Mouse (Mus musculus): ENCODE results near the gene Camsap1. TPM values are rescaled to one million over a fixed set of nuclear protein-coding genes. Genes with fewer than 3 reads are reported as not detected.

The Camsap1 gene
- polyA plus RNA-seq (2021; fragmentation: Nextera tagmentation) = 9.5 and 40.9 TPM in 2 replicates
- long read RNA-seq, experiment 1, partial matches to known transcripts = 13 of 45 reads
- long read RNA-seq, experiment 1, other reads (novel, unspliced or antisense) = 32 of 45 reads
- long read RNA-seq, experiment 2, partial matches to known transcripts = 7 of 24 reads
- long read RNA-seq, experiment 2, other reads (novel, unspliced or antisense) = 17 of 24 reads

DNA sequence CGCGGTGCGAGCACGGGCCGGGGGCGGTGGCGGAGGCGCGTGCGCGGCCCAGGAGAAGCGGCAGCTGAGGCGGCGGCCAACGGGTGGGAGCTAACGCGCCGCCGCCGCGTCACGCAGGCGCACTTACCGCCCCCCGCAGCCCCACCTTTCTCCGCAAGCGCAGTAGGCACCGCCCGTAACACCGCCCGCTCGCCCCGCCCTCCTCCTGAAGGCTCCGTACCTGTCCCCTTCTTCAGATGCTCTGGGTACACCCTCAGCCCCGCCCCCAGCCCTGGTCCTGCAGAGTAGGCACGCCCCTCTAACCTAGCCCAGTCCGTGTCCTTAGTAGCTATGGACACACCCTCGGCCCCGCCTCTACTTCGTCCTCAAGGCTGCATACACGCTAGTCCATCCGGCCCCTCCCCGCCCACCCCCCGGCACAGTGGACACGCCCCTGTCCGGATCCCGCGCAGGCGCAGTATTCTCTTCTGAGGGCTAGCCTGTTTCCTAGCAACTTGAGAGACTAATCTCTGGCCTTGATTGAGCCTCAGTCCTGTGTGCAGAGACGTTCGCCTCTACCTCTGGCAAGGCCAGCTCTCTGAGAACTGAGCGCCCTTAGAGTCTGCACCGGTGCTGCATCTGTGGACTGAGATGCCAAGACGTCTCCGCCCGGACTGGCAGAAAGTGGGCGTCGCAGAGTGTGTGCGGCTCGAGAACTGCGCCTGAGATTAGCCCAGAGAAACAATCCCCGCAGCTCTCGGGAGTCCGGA lies at the start of gene Camsap1:
Gene Camsap1 (minus strand): TSS at position 124 of the 749 bp plus-strand sequence.

DNA sequence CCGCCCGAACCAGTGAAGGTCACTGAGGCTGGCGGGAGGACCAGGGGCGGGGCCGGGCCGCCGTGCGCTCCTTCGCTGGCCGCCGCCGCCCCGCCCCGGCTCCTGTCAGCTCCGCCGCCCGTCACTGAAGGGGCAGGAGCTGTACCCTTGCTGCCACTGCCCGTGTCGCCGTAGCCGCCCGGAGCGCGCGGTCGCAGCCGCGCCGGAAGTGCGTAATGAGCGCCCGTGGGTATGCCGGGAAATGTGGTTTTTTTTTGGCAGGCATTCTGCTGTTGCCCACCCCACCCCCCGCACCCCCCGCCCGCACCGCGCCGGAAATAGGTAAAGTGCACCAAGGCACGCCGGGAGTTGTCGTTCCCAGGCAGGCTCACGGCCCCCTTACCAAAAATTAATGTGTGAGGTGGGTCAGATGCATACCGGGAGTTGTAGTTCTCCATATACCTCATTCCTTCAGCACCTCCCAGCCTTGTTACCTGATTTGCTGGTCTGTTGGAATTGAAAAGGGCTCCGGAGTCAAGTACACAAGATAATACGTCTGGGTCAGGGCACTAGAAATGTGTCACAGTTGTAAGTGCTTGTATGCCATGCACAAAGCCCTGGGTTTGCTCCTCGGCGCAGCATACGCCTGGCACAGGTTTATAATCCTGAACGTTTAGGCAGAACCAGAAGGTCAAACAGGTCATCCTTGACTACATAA lies 38.6 kb upstream of the Camsap1 start, which contains the start of gene Ubac1:
Gene Ubac1 (minus strand): TSS at position 187 of the 697 bp plus-strand sequence.

Other genes with a start within 250 kb of the Camsap1 start
- not detected in 2 replicates for gene Obp2b, start 246.3 kb downstream of the Camsap1 start, polyA plus RNA-seq (2021; fragmentation: Nextera tagmentation)
- gene Lcn3, start 217.7 kb downstream of the Camsap1 start, polyA plus RNA-seq (2021; fragmentation: Nextera tagmentation) = not detected in 2 replicates
- gene Lcn11, start 206.3 kb downstream of the Camsap1 start, polyA plus RNA-seq (2021; fragmentation: Nextera tagmentation) = not detected in 2 replicates
- gene Gm13539, start 201.0 kb downstream of the Camsap1 start, polyA plus RNA-seq (2021; fragmentation: Nextera tagmentation) = not detected in 2 replicates
- gene Glt6d1, start 167.4 kb downstream of the Camsap1 start, polyA plus RNA-seq (2021; fragmentation: Nextera tagmentation) = not detected in 2 replicates
- gene Lcn9, start 160.1 kb downstream of the Camsap1 start, polyA plus RNA-seq (2021; fragmentation: Nextera tagmentation) = not detected in 2 replicates
- not detected in 2 replicates for gene Sohlh1, start 136.0 kb downstream of the Camsap1 start, polyA plus RNA-seq (2021; fragmentation: Nextera tagmentation)
- gene Kcnt1, start 119.5 kb downstream of the Camsap1 start, polyA plus RNA-seq (2021; fragmentation: Nextera tagmentation) = 13.8 and 17.4 TPM in 2 replicates
- 22.8 and 60.4 TPM in 2 replicates for gene Ubac1, start 38.5 kb upstream of the Camsap1 start, polyA plus RNA-seq (2021; fragmentation: Nextera tagmentation)
- 43.2 and 63.0 TPM in 2 replicates for gene Nacc2, start 139.9 kb upstream of the Camsap1 start, polyA plus RNA-seq (2021; fragmentation: Nextera tagmentation)
- gene Lhx3, start 225.0 kb upstream of the Camsap1 start, polyA plus RNA-seq (2021; fragmentation: Nextera tagmentation) = 0.25 TPM in 1 of 2 replicates, not detected in the other

Data from left cerebral cortex, adult 6 months (tissue).